Mouse (Mus musculus): ENCODE measurements at regions not wholly inside any gene's neighbourhood (a gene's known extent, or its start where the extent isn't known, plus 50 kb on each side); places are given as distances from the start of the nearest gene placed in this dataset.

GRCm38 (mm10) chr13:35383000-35383623 is 276.5 kb upstream of the Cdyl start:
- DNase-seq (ENCODE audit: low spot score) = no peak

GRCm38 (mm10) chr13:35383624-35384018 is 276.0 kb upstream of the Cdyl start:
- DNase-seq (ENCODE audit: low spot score) = peak; percentile 26

- DNase-seq (ENCODE audit: low spot score) = no peak
Observed at GRCm38 (mm10) chr13:35388380-35388779, 271.3 kb upstream of the Cdyl start.

GRCm38 (mm10) chr13:35389781-35390525 is 269.7 kb upstream of the Cdyl start:
- DNase-seq (ENCODE audit: low spot score) = no peak

- no peak for DNase-seq (ENCODE audit: low spot score)
Observed at GRCm38 (mm10) chr13:35390526-35390880, 269.1 kb upstream of the Cdyl start.

GRCm38 (mm10) chr13:35392167-35392566 is 267.5 kb upstream of the Cdyl start:
- DNase-seq (ENCODE audit: low spot score) = no peak

- DNase-seq (ENCODE audit: low spot score) = peak; percentile 5
Observed at GRCm38 (mm10) chr13:35395192-35395591, 264.4 kb upstream of the Cdyl start.

- DNase-seq (ENCODE audit: low spot score) = peak; percentile 27
Observed at GRCm38 (mm10) chr13:35395630-35396029, 264.0 kb upstream of the Cdyl start.

GRCm38 (mm10) chr13:35397166-35397565 is 262.5 kb upstream of the Cdyl start:
- DNase-seq (ENCODE audit: low spot score) = no peak

- DNase-seq (ENCODE audit: low spot score) = no peak
Observed at GRCm38 (mm10) chr13:35398192-35398591, 261.4 kb upstream of the Cdyl start.

- DNase-seq (ENCODE audit: low spot score) = no peak
Observed at GRCm38 (mm10) chr13:35402856-35403255, 256.8 kb upstream of the Cdyl start.

GRCm38 (mm10) chr13:35404428-35404827 is 255.2 kb upstream of the Cdyl start:
- no peak for DNase-seq (ENCODE audit: low spot score)

- DNase-seq (ENCODE audit: low spot score) = no peak
Observed at GRCm38 (mm10) chr13:35405384-35405783, 254.2 kb upstream of the Cdyl start.

- no peak for DNase-seq (ENCODE audit: low spot score)
Observed at GRCm38 (mm10) chr13:35417500-35417899, 242.1 kb upstream of the Cdyl start.

- no peak for DNase-seq (ENCODE audit: low spot score)
Observed at GRCm38 (mm10) chr13:35420076-35420475, 239.6 kb upstream of the Cdyl start.

GRCm38 (mm10) chr13:35426061-35426460 is 233.6 kb upstream of the Cdyl start:
- no peak for DNase-seq (ENCODE audit: low spot score)

- no peak for DNase-seq (ENCODE audit: low spot score)
Observed at GRCm38 (mm10) chr13:35435173-35435572, 224.5 kb upstream of the Cdyl start.

- no peak for DNase-seq (ENCODE audit: low spot score)
Observed at GRCm38 (mm10) chr13:35447661-35448060, 212.0 kb upstream of the Cdyl start.

GRCm38 (mm10) chr13:35452420-35452819 is 207.2 kb upstream of the Cdyl start:
- no peak for DNase-seq (ENCODE audit: low spot score)

GRCm38 (mm10) chr13:35453222-35453914 is 206.3 kb upstream of the Cdyl start:
- no peak for DNase-seq (ENCODE audit: low spot score)

GRCm38 (mm10) chr13:35460051-35460450 is 199.6 kb upstream of the Cdyl start:
- no peak for DNase-seq (ENCODE audit: low spot score)

GRCm38 (mm10) chr13:35463231-35463630 is 196.4 kb upstream of the Cdyl start:
- peak; percentile 54 for DNase-seq (ENCODE audit: low spot score)

GRCm38 (mm10) chr13:35463850-35464249 is 195.8 kb upstream of the Cdyl start:
- peak; percentile 11 for DNase-seq (ENCODE audit: low spot score)

All from gastrocnemius, adult 18-20 months (tissue).